Mouse (Mus musculus): ENCODE results near the gene Pcgf3. TPM values are rescaled to one million over a fixed set of nuclear protein-coding genes. Genes with fewer than 3 reads are reported as not detected.

Gene Pcgf3
- polyA plus RNA-seq, 1 experiment from 2014 or later, result 22.8 TPM

GRCm38 (mm10) chr5:108448785-108449668 is 12.0 kb upstream of the Pcgf3 start, which contains the start of gene Mfsd7a:
Gene Mfsd7a (minus strand): TSS chr5:108448891.
- peaks cover 8% of the 10 kb centered on the region; the same call in 1 of the 2 replicates for H3K4me1 ChIP-seq
- ATAC-seq (ENCODE audit: insufficient number of reproducible peaks, insufficient read depth, low FRiP score, low TSS enrichment, low read depth), result peak; percentile 79
- WGBS, result 12% methylated on average over 24 of the region's 24 CpGs
- no peaks in the 10 kb centered on the region for H3K9me3 ChIP-seq
- no peaks in the 10 kb centered on the region for H3K36me3 ChIP-seq
- H3K27me3 ChIP-seq, result peaks cover 34% of the 10 kb centered on the region
- H3K4me3 ChIP-seq, result peak within 1 kb of the TSS; percentile 42
- H3K9ac ChIP-seq, result peak within 1 kb of the TSS; percentile 64
- H3K4me2 ChIP-seq, result peak within 1 kb of the TSS; percentile 69
- H3K27ac ChIP-seq, result no peak within 1 kb of the TSS

- no peak overlapping the region for H3K4me3 ChIP-seq
- no peaks in the 10 kb centered on the region for H3K36me3 ChIP-seq
- WGBS, result 77% methylated on average over 8 of the region's 8 CpGs
- no peak overlapping the region for H3K4me2 ChIP-seq
- H3K9ac ChIP-seq, result no peak overlapping the region
- no peak for ATAC-seq (ENCODE audit: insufficient number of reproducible peaks, insufficient read depth, low FRiP score, low TSS enrichment, low read depth)
- H3K27me3 ChIP-seq, result peaks cover 27% of the 10 kb centered on the region
- no peak overlapping the region for H3K27ac ChIP-seq
- no peaks in the 10 kb centered on the region for H3K9me3 ChIP-seq
- peaks cover 8% of the 10 kb centered on the region; the same call in 1 of the 2 replicates for H3K4me1 ChIP-seq
Observed at GRCm38 (mm10) chr5:108450837-108451540, 10.0 kb upstream of the Pcgf3 start.

- Histone ChIP-seq H3K27me3 (peaks cover 21% of the 10 kb centered on the region), H3K4me1 (peaks cover 8% of the 10 kb centered on the region; the same call in 1 of the 2 replicates), H3K27ac (no peak overlapping the region), H3K4me3 (no peak overlapping the region), H3K9me3 (no peaks in the 10 kb centered on the region), H3K9ac (no peak overlapping the region), H3K36me3 (no peaks in the 10 kb centered on the region), H3K4me2 (no peak overlapping the region)
- no peak for ATAC-seq (ENCODE audit: insufficient number of reproducible peaks, insufficient read depth, low FRiP score, low TSS enrichment, low read depth)
- 82% methylated on average over 1 of the region's 1 CpGs for WGBS
Observed at GRCm38 (mm10) chr5:108451611-108452010, 9.4 kb upstream of the Pcgf3 start.

- WGBS, result 90% methylated on average over 1 of the region's 1 CpGs
Observed at GRCm38 (mm10) chr5:108452422-108452821, 8.6 kb upstream of the Pcgf3 start.

GRCm38 (mm10) chr5:108454094-108454493 is 6.9 kb upstream of the Pcgf3 start:
- H3K9me3 ChIP-seq, result no peaks in the 10 kb centered on the region
- H3K4me3 ChIP-seq, result no peak overlapping the region
- 0 out of 2 replicates have a peak, but pooled peaks cover 9% of the 10 kb centered on the region for H3K27me3 ChIP-seq
- H3K27ac ChIP-seq, result no peak overlapping the region
- H3K9ac ChIP-seq, result no peak overlapping the region
- peaks cover 3% of the 10 kb centered on the region; the same call in 1 of the 2 replicates for H3K4me1 ChIP-seq
- no peaks in the 10 kb centered on the region for H3K36me3 ChIP-seq
- 33% methylated on average over 3 of the region's 3 CpGs for WGBS
- no peak for ATAC-seq (ENCODE audit: insufficient number of reproducible peaks, insufficient read depth, low FRiP score, low TSS enrichment, low read depth)
- no peak overlapping the region for H3K4me2 ChIP-seq

More at GRCm38 (mm10) chr5:108452422-108452821, 8.6 kb upstream of the Pcgf3 start:
- H3K36me3 ChIP-seq, result no peaks in the 10 kb centered on the region
- H3K4me3 ChIP-seq, result no peak overlapping the region
- no peak overlapping the region for H3K4me2 ChIP-seq
- H3K9ac ChIP-seq, result no peak overlapping the region
- no peaks in the 10 kb centered on the region for H3K9me3 ChIP-seq
- no peak for ATAC-seq (ENCODE audit: insufficient number of reproducible peaks, insufficient read depth, low FRiP score, low TSS enrichment, low read depth)
- H3K27me3 ChIP-seq, result peaks cover 13% of the 10 kb centered on the region
- H3K4me1 ChIP-seq, result peaks cover 8% of the 10 kb centered on the region; the same call in 1 of the 2 replicates
- no peak overlapping the region for H3K27ac ChIP-seq

- no peak overlapping the region for H3K9ac ChIP-seq
- 81% methylated on average over 2 of the region's 2 CpGs for WGBS
- no peak for ATAC-seq (ENCODE audit: insufficient number of reproducible peaks, insufficient read depth, low FRiP score, low TSS enrichment, low read depth)
- H3K27ac ChIP-seq, result no peak overlapping the region
- H3K36me3 ChIP-seq, result no peaks in the 10 kb centered on the region
- H3K4me1 ChIP-seq, result peaks cover 22% of the 10 kb centered on the region
- H3K4me2 ChIP-seq, result no peak overlapping the region
- no peaks in the 10 kb centered on the region for H3K9me3 ChIP-seq
- H3K4me3 ChIP-seq, result no peak overlapping the region
- 0 out of 2 replicates have a peak, but pooled peaks cover 9% of the 10 kb centered on the region for H3K27me3 ChIP-seq
Observed at GRCm38 (mm10) chr5:108458706-108459105, 2.3 kb upstream of the Pcgf3 start.

GRCm38 (mm10) chr5:108460461-108460860 is 571 bp upstream of the Pcgf3 start:
- no peak overlapping the region for H3K27ac ChIP-seq
- peak overlapping the region; percentile 99 for H3K9ac ChIP-seq
- no peak for ATAC-seq (ENCODE audit: insufficient number of reproducible peaks, insufficient read depth, low FRiP score, low TSS enrichment, low read depth)
- no peaks in the 10 kb centered on the region for H3K9me3 ChIP-seq
- WGBS, result 37% methylated on average over 6 of the region's 6 CpGs
- peaks cover 26% of the 10 kb centered on the region for H3K4me1 ChIP-seq
- peak overlapping the region; percentile 99 for H3K4me2 ChIP-seq
- no peaks in the 10 kb centered on the region for H3K36me3 ChIP-seq
- H3K27me3 ChIP-seq, result 0 out of 2 replicates have a peak, but pooled peaks cover 9% of the 10 kb centered on the region
- peak overlapping the region; percentile 94 for H3K4me3 ChIP-seq

- H3K4me2 ChIP-seq, result peak overlapping the region; percentile 99
- H3K9me3 ChIP-seq, result no peaks in the 10 kb centered on the region
- H3K36me3 ChIP-seq, result 0 out of 2 replicates have a peak, but pooled peaks cover 11% of the 10 kb centered on the region
- ATAC-seq (ENCODE audit: insufficient number of reproducible peaks, insufficient read depth, low FRiP score, low TSS enrichment, low read depth), result no peak
- H3K27ac ChIP-seq, result peak overlapping the region; percentile 81
- WGBS, result 35% methylated on average over 4 of the region's 4 CpGs
- peak overlapping the region; percentile 94 for H3K4me3 ChIP-seq
- H3K27me3 ChIP-seq, result 0 out of 2 replicates have a peak, but pooled peaks cover 9% of the 10 kb centered on the region
- H3K4me1 ChIP-seq, result peaks cover 34% of the 10 kb centered on the region
- peak overlapping the region; percentile 99 for H3K9ac ChIP-seq
Observed at GRCm38 (mm10) chr5:108462446-108462845, 1.4 kb downstream of the Pcgf3 start.

GRCm38 (mm10) chr5:108465131-108465891 is 4.3 kb downstream of the Pcgf3 start:
- no peaks in the 10 kb centered on the region for H3K27me3 ChIP-seq
- H3K4me2 ChIP-seq, result no peak overlapping the region
- H3K36me3 ChIP-seq, result peaks cover 15% of the 10 kb centered on the region; the same call in 1 of the 2 replicates
- no peak overlapping the region for H3K9ac ChIP-seq
- H3K4me1 ChIP-seq, result peaks cover 34% of the 10 kb centered on the region
- 90% methylated on average over 6 of the region's 6 CpGs for WGBS
- H3K27ac ChIP-seq, result no peak overlapping the region
- no peaks in the 10 kb centered on the region for H3K9me3 ChIP-seq
- no peak overlapping the region for H3K4me3 ChIP-seq
- no peak for ATAC-seq (ENCODE audit: insufficient number of reproducible peaks, insufficient read depth, low FRiP score, low TSS enrichment, low read depth)

GRCm38 (mm10) chr5:108466647-108467046 is 5.6 kb downstream of the Pcgf3 start:
- Histone ChIP-seq H3K9ac (no peak overlapping the region), H3K27me3 (no peaks in the 10 kb centered on the region), H3K9me3 (no peaks in the 10 kb centered on the region), H3K4me3 (no peak overlapping the region), H3K4me2 (no peak overlapping the region), H3K4me1 (peaks cover 30% of the 10 kb centered on the region), H3K36me3 (peaks cover 19% of the 10 kb centered on the region), H3K27ac (no peak overlapping the region)
- 94% methylated on average over 1 of the region's 1 CpGs for WGBS
- ATAC-seq (ENCODE audit: insufficient number of reproducible peaks, insufficient read depth, low FRiP score, low TSS enrichment, low read depth), result no peak

GRCm38 (mm10) chr5:108469617-108470016 is 8.6 kb downstream of the Pcgf3 start:
- no peak overlapping the region for H3K4me3 ChIP-seq
- H3K4me2 ChIP-seq, result no peak overlapping the region
- no peak overlapping the region for H3K27ac ChIP-seq
- 70% methylated on average over 7 of the region's 7 CpGs for WGBS
- H3K4me1 ChIP-seq, result peaks cover 8% of the 10 kb centered on the region; the same call in 1 of the 2 replicates
- H3K36me3 ChIP-seq, result peaks cover 49% of the 10 kb centered on the region
- no peak for ATAC-seq (ENCODE audit: insufficient number of reproducible peaks, insufficient read depth, low FRiP score, low TSS enrichment, low read depth)
- H3K27me3 ChIP-seq, result no peaks in the 10 kb centered on the region
- no peaks in the 10 kb centered on the region for H3K9me3 ChIP-seq
- no peak overlapping the region for H3K9ac ChIP-seq
